Mouse (Mus musculus): ENCODE measurements around the gene Fgfr2. TPM values are rescaled to one million over a fixed set of nuclear protein-coding genes. Genes with fewer than 3 reads are reported as not detected.
A peak's percentile ranks its signal among the peaks of the same experiment; 100 is the strongest.
"Not testable (repeated sequence)": the region's sequence is repeated elsewhere in the genome, so short reads cannot be mapped to it uniquely, and the experiment has no call there.

Gene Fgfr2
- polyA plus RNA-seq, 1 experiment: 1.7 TPM

- no peak overlapping the region for H3ac ChIP-seq (ENCODE audit: control insufficient read depth, insufficient read length, low read depth)
- no peaks in the 10 kb centered on the region for H3K79me3 ChIP-seq (ENCODE audit: low read depth)
- no peak overlapping the region for H3K4me3 ChIP-seq (ENCODE audit: insufficient read depth, poor library complexity, severe bottlenecking)
- H3K27me3 ChIP-seq (ENCODE audit: control insufficient read depth, insufficient read depth, insufficient read length): no peaks in the 10 kb centered on the region
- no peaks in the 10 kb centered on the region for H3K79me2 ChIP-seq (ENCODE audit: control insufficient read depth, insufficient read depth)
- TF ChIP-seq MYOD1 (IDR thresholded peaks at IDR 0.05; ENCODE audit: control insufficient read depth, insufficient read length, low read depth) (no peak), MYOG (IDR thresholded peaks at IDR 0.05; ENCODE audit: control insufficient read depth, extremely low read depth, insufficient read length) (no peak), FOSL1 (IDR thresholded peaks at IDR 0.05; ENCODE audit: insufficient read depth, low read length, poor library complexity, severe bottlenecking) (no peak), CTCF (IDR thresholded peaks at IDR 0.05; ENCODE audit: control insufficient read depth, insufficient read depth, insufficient read length) (peak; percentile 60), CEBPB (IDR thresholded peaks at IDR 0.05; ENCODE audit: low read depth) (peak; percentile 58), USF1 (IDR thresholded peaks at IDR 0.05; ENCODE audit: low read depth) (no peak), MAX (IDR thresholded peaks at IDR 0.05) (no peak)
- H3K36me3 ChIP-seq (ENCODE audit: control insufficient read depth, insufficient read depth): peaks cover 53% of the 10 kb centered on the region
Measured at GRCm38 (mm10) chr7:130533316-130534260, 2589.6 kb downstream of the Fgfr2 start.

- not testable (repeated sequence) for H3K79me3 ChIP-seq (ENCODE audit: low read depth); H3K4me3 ChIP-seq (ENCODE audit: insufficient read depth, poor library complexity, severe bottlenecking); H3K79me2 ChIP-seq (ENCODE audit: control insufficient read depth, insufficient read depth); H3K27me3 ChIP-seq (ENCODE audit: control insufficient read depth, insufficient read depth, insufficient read length); H3ac ChIP-seq (ENCODE audit: control insufficient read depth, insufficient read length, low read depth)
- H3K36me3 ChIP-seq (ENCODE audit: control insufficient read depth, insufficient read depth): peaks cover 38% of the 10 kb centered on the region
Measured at GRCm38 (mm10) chr7:130531138-130531537, 2592.0 kb downstream of the Fgfr2 start.

- no peak overlapping the region for H3ac ChIP-seq (ENCODE audit: control insufficient read depth, insufficient read length, low read depth)
- no peak overlapping the region for H3K4me3 ChIP-seq (ENCODE audit: insufficient read depth, poor library complexity, severe bottlenecking)
- TF ChIP-seq USF1 (IDR thresholded peaks at IDR 0.05; ENCODE audit: low read depth): no peak
- TF ChIP-seq CEBPB (IDR thresholded peaks at IDR 0.05; ENCODE audit: low read depth): no peak
- no peak for TF ChIP-seq CTCF (IDR thresholded peaks at IDR 0.05; ENCODE audit: control insufficient read depth, insufficient read depth, insufficient read length)
- no peak for TF ChIP-seq FOSL1 (IDR thresholded peaks at IDR 0.05; ENCODE audit: insufficient read depth, low read length, poor library complexity, severe bottlenecking)
- TF ChIP-seq MYOG (IDR thresholded peaks at IDR 0.05; ENCODE audit: control insufficient read depth, extremely low read depth, insufficient read length): no peak
- no peak for TF ChIP-seq MAX (IDR thresholded peaks at IDR 0.05)
- TF ChIP-seq MYOD1 (IDR thresholded peaks at IDR 0.05; ENCODE audit: control insufficient read depth, insufficient read length, low read depth): no peak
- H3K27me3 ChIP-seq (ENCODE audit: control insufficient read depth, insufficient read depth, insufficient read length): no peaks in the 10 kb centered on the region
- H3K36me3 ChIP-seq (ENCODE audit: control insufficient read depth, insufficient read depth): peaks cover 19% of the 10 kb centered on the region
- no peaks in the 10 kb centered on the region for H3K79me3 ChIP-seq (ENCODE audit: low read depth)
- H3K79me2 ChIP-seq (ENCODE audit: control insufficient read depth, insufficient read depth): no peaks in the 10 kb centered on the region
Measured at GRCm38 (mm10) chr7:130527306-130527705, 2595.8 kb downstream of the Fgfr2 start.

GRCm38 (mm10) chr7:130523451-130523850 is 2599.7 kb downstream of the Fgfr2 start:
- H3K36me3 ChIP-seq (ENCODE audit: control insufficient read depth, insufficient read depth): no peaks in the 10 kb centered on the region
- no peak overlapping the region for H3K4me3 ChIP-seq (ENCODE audit: insufficient read depth, poor library complexity, severe bottlenecking)
- no peaks in the 10 kb centered on the region for H3K27me3 ChIP-seq (ENCODE audit: control insufficient read depth, insufficient read depth, insufficient read length)
- TF ChIP-seq CTCF (IDR thresholded peaks at IDR 0.05; ENCODE audit: control insufficient read depth, insufficient read depth, insufficient read length) (no peak), MYOD1 (IDR thresholded peaks at IDR 0.05; ENCODE audit: control insufficient read depth, insufficient read length, low read depth) (no peak), CEBPB (IDR thresholded peaks at IDR 0.05; ENCODE audit: low read depth) (no peak), MYOG (IDR thresholded peaks at IDR 0.05; ENCODE audit: control insufficient read depth, extremely low read depth, insufficient read length) (no peak), MAX (IDR thresholded peaks at IDR 0.05) (no peak), USF1 (IDR thresholded peaks at IDR 0.05; ENCODE audit: low read depth) (no peak)
- no peak overlapping the region for H3ac ChIP-seq (ENCODE audit: control insufficient read depth, insufficient read length, low read depth)
- H3K79me3 ChIP-seq (ENCODE audit: low read depth): peaks cover 3% of the 10 kb centered on the region
- H3K79me2 ChIP-seq (ENCODE audit: control insufficient read depth, insufficient read depth): peaks cover 6% of the 10 kb centered on the region

GRCm38 (mm10) chr7:130520812-130521422 is 2602.2 kb downstream of the Fgfr2 start:
- H3K36me3 ChIP-seq (ENCODE audit: control insufficient read depth, insufficient read depth): no peaks in the 10 kb centered on the region
- no peak overlapping the region for H3ac ChIP-seq (ENCODE audit: control insufficient read depth, insufficient read length, low read depth)
- H3K79me2 ChIP-seq (ENCODE audit: control insufficient read depth, insufficient read depth): peaks cover 31% of the 10 kb centered on the region
- no peaks in the 10 kb centered on the region for H3K27me3 ChIP-seq (ENCODE audit: control insufficient read depth, insufficient read depth, insufficient read length)
- H3K4me3 ChIP-seq (ENCODE audit: insufficient read depth, poor library complexity, severe bottlenecking): no peak overlapping the region
- H3K79me3 ChIP-seq (ENCODE audit: low read depth): peaks cover 26% of the 10 kb centered on the region
- TF ChIP-seq CTCF (IDR thresholded peaks at IDR 0.05; ENCODE audit: control insufficient read depth, insufficient read depth, insufficient read length) (no peak), MAX (IDR thresholded peaks at IDR 0.05) (no peak), CEBPB (IDR thresholded peaks at IDR 0.05; ENCODE audit: low read depth) (no peak), FOSL1 (IDR thresholded peaks at IDR 0.05; ENCODE audit: insufficient read depth, low read length, poor library complexity, severe bottlenecking) (no peak), MYOG (IDR thresholded peaks at IDR 0.05; ENCODE audit: control insufficient read depth, extremely low read depth, insufficient read length) (no peak), USF1 (IDR thresholded peaks at IDR 0.05; ENCODE audit: low read depth) (no peak), MYOD1 (IDR thresholded peaks at IDR 0.05; ENCODE audit: control insufficient read depth, insufficient read length, low read depth) (no peak)
